Mouse (Mus musculus) gonadal fat pad, adult 2 months (tissue): Measurements from ENCODE around the gene Hif1an. TPM values are rescaled to one million over a fixed set of nuclear protein-coding genes. Genes with fewer than 3 reads are reported as not detected.
A peak's percentile ranks its signal among the peaks of the same experiment; 100 is the strongest.

Source experiments
- DNase-seq: peaks from one replicate; pipeline ENCODE4 v3.0.0-alpha.2; 2012; ENCODE audit warnings: low read depth
- polyA plus RNA-seq: library from polyadenylated mRNA; depleted of rRNA; stranded (reverse); fragments of >200 nt; gene quantifications from 2 replicates; pipeline ENCODE4 v1.2.3, GENCODE M21; 2012; rRNA removed

Gene Hif1an
- polyA plus RNA-seq, result 18.3 and 18.7 TPM in 2 replicates

- DNase-seq, result peak; percentile 72
Observed at GRCm38 (mm10) chr19:44562652-44563206, at the start of gene Hif1an. Gene Hif1an (plus strand): TSS chr19:44562850.

GRCm38 (mm10) chr19:44513054-44513833, 49.4 kb upstream of the Hif1an start:
- no peak for DNase-seq

GRCm38 (mm10) chr19:44513921-44514482, 48.6 kb upstream of the Hif1an start:
- DNase-seq, result no peak

- DNase-seq, result no peak
Observed at GRCm38 (mm10) chr19:44514521-44515451, 47.9 kb upstream of the Hif1an start.

- DNase-seq, result no peak
Observed at GRCm38 (mm10) chr19:44515769-44516168, 46.9 kb upstream of the Hif1an start.

- no peak for DNase-seq
Observed at GRCm38 (mm10) chr19:44517996-44518768, 44.5 kb upstream of the Hif1an start.

- DNase-seq, result no peak
Observed at GRCm38 (mm10) chr19:44519152-44519551, 43.5 kb upstream of the Hif1an start.

GRCm38 (mm10) chr19:44525551-44526205, 37.0 kb upstream of the Hif1an start:
- no peak for DNase-seq

- no peak for DNase-seq
Observed at GRCm38 (mm10) chr19:44530018-44530417, 32.6 kb upstream of the Hif1an start.

- no peak for DNase-seq
Observed at GRCm38 (mm10) chr19:44535376-44535775, 27.3 kb upstream of the Hif1an start.

- DNase-seq, result no peak
Observed at GRCm38 (mm10) chr19:44537416-44537815, 25.2 kb upstream of the Hif1an start.

GRCm38 (mm10) chr19:44542694-44543178, 19.9 kb upstream of the Hif1an start:
- peak; percentile 83 for DNase-seq

- DNase-seq, result no peak
Observed at GRCm38 (mm10) chr19:44544372-44544771, 18.3 kb upstream of the Hif1an start.

- DNase-seq, result no peak
Observed at GRCm38 (mm10) chr19:44544775-44545174, 17.9 kb upstream of the Hif1an start.

GRCm38 (mm10) chr19:44545321-44546041, 17.2 kb upstream of the Hif1an start, which contains the start of gene Sec31b:
Gene Sec31b (minus strand): TSS chr19:44545864.
- no peak for DNase-seq

- DNase-seq, result no peak
Observed at GRCm38 (mm10) chr19:44552731-44553130, 9.9 kb upstream of the Hif1an start, which contains the start of gene Gm20538. Gene Gm20538 (minus strand): TSS chr19:44552831.

- no peak for DNase-seq
Observed at GRCm38 (mm10) chr19:44553286-44553685, 9.4 kb upstream of the Hif1an start.

- DNase-seq, result no peak
Observed at GRCm38 (mm10) chr19:44554490-44554860, 8.2 kb upstream of the Hif1an start.

- no peak for DNase-seq
Observed at GRCm38 (mm10) chr19:44554861-44555590, 7.6 kb upstream of the Hif1an start, which contains the start of gene Ndufb8. Gene Ndufb8 (minus strand): TSS chr19:44555440.
